Mouse (Mus musculus): ENCODE data around the gene Toporsl. TPM values are rescaled to one million over a fixed set of nuclear protein-coding genes. Genes with fewer than 3 reads are reported as not detected.

Toporsl gene
- not detected in 2 replicates for polyA plus RNA-seq (2015; fragmentation: Nextera tagmentation; extraction: Ambion mirVana)

GRCm38 (mm10) chr4:52595927-52596326 is at the start of gene Toporsl:
Gene Toporsl (plus strand): TSS chr4:52596274.
- DNase-seq (ENCODE audit: low spot score) = no peak

DNA sequence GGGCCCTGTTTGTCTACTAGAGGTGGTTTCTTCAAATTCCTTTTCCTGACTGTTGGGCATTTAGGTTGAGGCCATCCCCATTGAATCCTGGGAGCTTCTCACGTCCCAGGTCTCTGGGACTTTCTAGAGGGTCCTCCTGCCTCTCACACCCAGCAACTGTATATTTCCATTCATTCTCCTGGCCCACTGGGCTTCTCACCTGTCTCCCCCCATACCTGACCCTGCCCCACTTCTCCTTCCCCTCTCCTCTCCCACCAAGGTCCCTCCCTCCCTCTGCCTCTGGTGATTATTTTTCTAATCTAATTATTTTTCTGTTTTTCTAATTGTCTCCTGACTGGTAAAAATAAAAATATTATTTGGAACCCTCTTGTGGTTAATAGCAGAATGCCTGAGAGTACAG is 38.4 kb upstream of the Toporsl start:
- no peak for DNase-seq (ENCODE audit: low spot score)

GRCm38 (mm10) chr4:52558080-52558479 is 38.0 kb upstream of the Toporsl start:
- no peak for DNase-seq (ENCODE audit: low spot score)

GRCm38 (mm10) chr4:52563859-52564258 is 32.2 kb upstream of the Toporsl start:
- DNase-seq (ENCODE audit: low spot score) = no peak

DNA sequence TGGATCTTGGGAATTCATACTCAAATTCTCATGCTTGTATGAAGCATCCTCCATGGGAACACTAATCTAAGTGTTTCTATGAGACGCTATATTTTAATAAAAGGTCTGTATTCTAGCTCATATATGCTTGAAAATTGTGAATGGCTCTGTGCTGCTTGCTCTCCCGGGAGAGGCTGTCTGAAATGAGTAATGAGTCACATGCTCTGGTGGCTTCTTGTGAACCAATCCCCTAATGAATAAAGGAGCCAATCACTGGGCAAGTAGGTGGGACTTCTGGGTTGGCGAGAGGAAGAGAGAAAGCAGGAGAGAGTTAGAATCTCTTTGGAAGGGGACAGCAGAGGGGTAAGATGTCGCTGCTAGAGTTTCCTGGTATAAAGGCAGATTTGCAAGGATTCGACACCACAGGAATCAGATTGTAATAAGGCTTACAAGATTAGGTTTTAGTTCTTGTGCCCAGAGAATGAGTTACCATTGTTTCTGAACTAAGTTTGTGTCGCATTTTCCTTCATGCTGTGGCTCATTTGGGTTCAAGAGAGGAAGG is 9.8 kb upstream of the Toporsl start:
- no peak for DNase-seq (ENCODE audit: low spot score)

- DNase-seq (ENCODE audit: low spot score) = no peak
Measured at GRCm38 (mm10) chr4:52593821-52594356, 2.2 kb upstream of the Toporsl start.

DNA sequence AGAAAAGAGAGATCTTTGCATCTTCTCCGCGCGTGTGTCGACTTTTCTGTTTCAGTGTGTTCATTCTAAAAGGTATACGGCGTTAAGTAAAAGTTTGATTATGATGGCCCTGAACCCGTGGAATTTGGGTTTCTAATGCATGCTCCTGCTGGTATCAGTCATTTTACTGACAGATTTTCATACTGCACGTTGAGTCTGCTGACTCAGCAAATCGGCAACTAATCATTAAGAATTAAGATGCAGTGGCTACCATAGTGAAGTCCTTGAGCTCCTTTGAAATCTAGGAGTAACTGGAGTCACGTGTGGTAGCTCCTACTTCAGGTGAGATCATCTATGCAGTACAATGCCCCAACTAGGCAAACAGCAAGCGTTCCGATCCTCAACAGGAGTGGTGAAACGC is 1.4 kb upstream of the Toporsl start:
- no peak for DNase-seq (ENCODE audit: low spot score)

DNA sequence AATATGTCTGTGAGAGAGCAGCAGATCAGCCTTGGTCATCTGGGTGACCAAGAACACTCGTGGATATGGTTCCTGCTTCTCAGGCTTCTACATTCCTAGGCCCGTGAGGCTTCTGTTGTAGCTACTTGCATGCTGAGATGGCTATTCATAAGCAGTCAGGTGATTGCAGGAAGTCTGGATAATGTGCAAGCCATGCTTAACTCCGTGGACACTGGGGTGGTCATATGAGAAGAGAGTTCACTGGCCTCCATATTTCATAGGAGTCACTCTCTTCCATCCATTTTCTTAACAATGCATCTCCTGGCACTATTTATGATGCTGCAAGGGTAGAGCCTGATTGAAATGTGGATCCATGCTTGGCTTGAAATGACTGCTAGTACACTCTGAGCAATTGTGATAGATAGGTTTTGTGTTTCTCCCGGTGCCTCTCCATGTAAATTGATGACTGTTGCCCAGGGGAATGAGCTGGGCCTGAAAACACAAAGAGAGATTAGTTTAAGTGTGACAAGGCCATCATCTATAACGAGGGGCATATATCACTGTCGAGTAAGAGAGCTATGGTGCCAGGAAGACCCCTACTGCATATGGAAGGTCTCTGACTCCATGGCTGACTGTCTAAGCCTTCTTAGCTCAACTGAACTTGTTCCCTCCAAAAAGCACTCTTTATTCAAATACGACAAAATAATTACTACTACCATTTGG is 2.3 kb downstream of the Toporsl start:
- DNase-seq (ENCODE audit: low spot score) = no peak

DNA sequence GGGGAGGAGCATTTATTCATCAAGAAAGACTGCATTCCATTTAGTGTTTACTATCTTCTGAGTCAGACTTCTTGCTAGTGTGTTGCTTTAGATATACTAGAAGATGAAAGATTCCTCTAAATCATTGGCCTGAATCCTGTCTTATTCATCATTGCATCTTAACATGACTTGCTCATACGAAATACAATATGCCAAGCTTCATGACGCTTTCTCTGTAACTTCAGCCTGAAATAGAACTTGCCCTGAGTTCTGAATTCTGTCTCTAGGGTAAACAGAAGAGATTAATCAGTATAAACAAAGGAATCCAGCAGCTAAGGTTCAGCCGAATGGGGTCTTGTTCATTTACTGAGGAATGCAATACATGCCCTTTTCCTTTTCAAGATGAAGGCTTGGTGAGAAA is 10.8 kb downstream of the Toporsl start:
- DNase-seq (ENCODE audit: low spot score) = no peak

DNA sequence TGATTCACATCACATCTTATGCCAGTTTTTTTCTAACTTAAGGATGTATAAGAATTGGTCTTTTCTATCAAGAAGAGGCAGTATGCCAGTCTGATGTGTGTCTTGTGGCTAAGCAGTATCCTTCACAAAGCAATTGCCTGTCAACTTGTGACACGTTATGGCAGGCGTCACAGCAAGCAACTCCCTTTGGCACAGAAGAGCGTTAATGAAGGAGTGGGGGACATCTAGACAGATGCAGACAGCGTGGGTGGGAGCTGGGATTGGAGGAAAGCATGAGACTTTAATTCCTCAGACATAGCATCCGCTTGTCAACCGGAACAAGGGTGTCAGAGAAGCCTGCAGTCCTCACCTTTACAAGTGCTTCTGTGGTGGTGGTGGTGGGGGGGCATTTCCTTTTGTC is 38.9 kb downstream of the Toporsl start:
- DNase-seq (ENCODE audit: low spot score) = no peak

DNA sequence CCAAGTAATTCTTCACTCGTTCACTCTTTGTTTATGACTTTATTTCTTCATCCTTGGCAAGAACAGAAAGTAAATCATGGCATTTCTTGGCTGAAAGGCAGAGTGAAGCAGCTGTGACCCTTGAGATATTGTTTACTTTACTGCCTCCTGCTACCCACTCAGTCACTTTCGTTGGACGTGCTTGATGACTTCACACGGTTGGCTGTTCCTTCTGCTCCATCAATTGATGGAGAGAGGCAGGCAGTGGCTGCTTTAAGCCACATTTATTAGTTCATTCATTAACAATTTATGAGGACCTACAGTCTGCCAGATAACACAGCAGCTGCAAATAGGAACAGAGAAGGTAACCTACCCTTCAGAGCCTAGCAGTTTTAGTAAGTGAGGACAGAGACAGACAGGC is 51.7 kb downstream of the Toporsl start:
- no peak for DNase-seq (ENCODE audit: low spot score)

DNA sequence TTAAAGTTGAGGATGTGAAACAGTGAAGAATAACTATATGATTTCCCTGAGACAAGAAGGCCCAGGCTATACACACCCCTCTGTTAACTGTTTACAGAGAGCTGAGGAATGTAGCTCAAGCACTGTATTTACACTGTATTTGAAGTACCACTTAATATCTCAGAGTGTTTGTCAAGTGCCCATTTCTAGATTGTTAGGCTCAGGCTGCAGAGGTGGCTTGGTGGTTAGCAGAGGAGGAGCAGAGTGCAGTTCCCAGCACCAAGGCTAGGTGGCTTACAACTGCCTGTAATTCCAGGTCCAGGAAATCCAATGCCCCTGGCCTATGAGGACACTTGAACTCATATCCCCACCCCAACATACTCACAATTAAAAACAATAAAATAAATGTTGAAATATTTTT is 63.6 kb downstream of the Toporsl start:
- DNase-seq (ENCODE audit: low spot score) = no peak

GRCm38 (mm10) chr4:52660701-52661117 is 64.6 kb downstream of the Toporsl start:
- DNase-seq (ENCODE audit: low spot score) = no peak

- DNase-seq (ENCODE audit: low spot score) = no peak
Measured at GRCm38 (mm10) chr4:52661311-52661710, 65.2 kb downstream of the Toporsl start.

Other genes starting within 250 kb of the Toporsl start
- gene Smc2, start 157.0 kb upstream of the Toporsl start, polyA plus RNA-seq (2015; fragmentation: Nextera tagmentation; extraction: Ambion mirVana) = 239 and 257 TPM in 2 replicates
- 1.5 TPM in 1 of 2 replicates, not detected in the other for gene Vma21-ps, start 99.0 kb upstream of the Toporsl start, polyA plus RNA-seq (2015; fragmentation: Nextera tagmentation; extraction: Ambion mirVana)
- gene Olfr275, start 218.3 kb downstream of the Toporsl start, polyA plus RNA-seq (2015; fragmentation: Nextera tagmentation; extraction: Ambion mirVana) = not detected in 2 replicates